Mouse (Mus musculus) heart, postnatal 0 days (tissue): ENCODE measurements around the gene Cdh12. TPM values are rescaled to one million over a fixed set of nuclear protein-coding genes. Genes with fewer than 3 reads are reported as not detected.

Source experiments
- ATAC-seq: fragments of 200-750 bp; cut with Nextera tagmentation; 2 replicates; pipeline ENCODE4 v1.8.0; 2017; ENCODE audit warnings: low read depth, moderate number of reproducible peaks, moderate library complexity; ENCODE audit not compliant: insufficient read depth
- DNase-seq: peaks from one replicate; pipeline ENCODE4 v3.0.0-alpha.2; 2016; ENCODE audit warnings: low spot score
- H3K27ac ChIP-seq: fragments of 300-500 bp; sonication (generic); 2 replicates; pipeline ENCODE4 v1.5.1; 2014; ENCODE audit warnings: low read depth, mild to moderate bottlenecking
- H3K27me3 ChIP-seq: fragments of 300-500 bp; sonication (generic); 2 replicates; pipeline ENCODE4 v1.6.1; 2014; ENCODE audit warnings: low read length, mixed read lengths; ENCODE audit not compliant: control insufficient read depth, insufficient read depth
- H3K36me3 ChIP-seq: fragments of 300-500 bp; sonication (generic); replicated peaks from 2 replicates; pipeline ENCODE4 v1.6.1; 2014; ENCODE audit warnings: low read length, mixed read lengths; ENCODE audit not compliant: control insufficient read depth, insufficient read depth
- H3K4me1 ChIP-seq: fragments of 300-500 bp; sonication (generic); 2 replicates; pipeline ENCODE4 v1.6.1; 2014; ENCODE audit warnings: antibody characterized with exemption; ENCODE audit not compliant: control insufficient read depth, insufficient read depth
- H3K4me2 ChIP-seq: fragments of 300-500 bp; sonication (generic); 2 replicates; pipeline ENCODE4 v1.6.1; 2014; ENCODE audit warnings: low read depth, mild to moderate bottlenecking, low read length, moderate library complexity
- H3K4me3 ChIP-seq: fragments of 300-500 bp; sonication (generic); 2 replicates; pipeline ENCODE4 v1.5.1; 2014; ENCODE audit warnings: low read depth, low read length
- H3K9ac ChIP-seq: fragments of 300-500 bp; sonication (generic); replicated peaks from 2 replicates; pipeline ENCODE4 v1.6.1; 2014; ENCODE audit warnings: low read depth, low read length, mixed read lengths
- H3K9me3 ChIP-seq: fragments of 300-500 bp; sonication (generic); replicated peaks from 2 replicates; pipeline ENCODE4 v1.6.1; 2016; ENCODE audit warnings: low read length; ENCODE audit not compliant: control insufficient read depth
- CTCF ChIP-seq: IDR thresholded peaks from 2 replicates; pipeline ENCODE4 v1.5.1; 2016; ENCODE audit warnings: antibody characterized with exemption, control low read depth, low read depth
- EP300 ChIP-seq: IDR thresholded peaks from 2 replicates; pipeline ENCODE4 v1.6.1; 2016; ENCODE audit warnings: antibody characterized with exemption, low read depth
- WGBS: fragments of 180-500 bp; shearing (Covaris S2); extraction: QIAGEN DNeasy Blood & Tissue Kit; methylation state at CpG from one replicate; pipeline ENCODE4 v1.1.7; 2014; 5-methylcytosine and 5-hydroxymethylcytosine counted together
- polyA plus RNA-seq: library from polyadenylated mRNA; unstranded; fragments of >200 nt; fragmentation: Nextera tagmentation; extraction: Ambion mirVana; gene quantifications from 2 replicates; pipeline ENCODE4 v1.2.1, GENCODE M21; 2015
- total RNA-seq: library from RNA; depleted of rRNA; stranded (reverse); fragments of >200 nt; gene quantifications from 2 replicates; pipeline ENCODE4 v1.2.3, GENCODE M21; 2014; ENCODE audit warnings: low replicate concordance

Cdh12 gene
- total and polyA plus RNA-seq, 2 experiments from 2014 or later: 0.03 TPM; not detected in 1

DNA sequence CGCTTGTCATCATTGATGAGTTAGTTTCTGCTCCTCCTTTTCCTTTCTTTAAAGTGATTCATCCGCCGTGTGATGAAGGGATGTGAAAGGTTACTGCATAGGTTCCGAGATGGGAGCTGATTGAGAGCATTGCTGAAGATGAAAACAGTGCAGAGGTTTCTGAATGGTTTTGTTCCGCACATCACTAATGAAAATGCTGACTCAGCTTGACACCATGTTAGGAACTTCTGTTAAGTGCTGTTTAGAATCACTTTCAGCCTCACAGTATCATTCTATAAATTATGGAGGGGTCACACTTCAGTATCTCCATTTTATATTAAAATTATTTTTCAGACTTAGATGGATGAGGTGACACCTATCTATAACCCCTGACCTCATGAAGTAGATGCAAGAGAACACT lies 247.2 kb downstream of the Cdh12 start:
- no peak overlapping the region for H3K4me3 ChIP-seq
- no peak for TF ChIP-seq CTCF
- TF ChIP-seq EP300: no peak
- H3K27ac ChIP-seq: no peak overlapping the region
- no peaks in the 10 kb centered on the region for H3K27me3 ChIP-seq
- no peaks in the 10 kb centered on the region for H3K4me1 ChIP-seq
- H3K9me3 ChIP-seq: no peaks in the 10 kb centered on the region
- DNase-seq (no peak), ATAC-seq (no peak)
- no peak overlapping the region for H3K9ac ChIP-seq
- WGBS: 82% methylated on average over 5 of the region's 5 CpGs
- H3K36me3 ChIP-seq: no peaks in the 10 kb centered on the region
- H3K4me2 ChIP-seq: no peak overlapping the region

DNA sequence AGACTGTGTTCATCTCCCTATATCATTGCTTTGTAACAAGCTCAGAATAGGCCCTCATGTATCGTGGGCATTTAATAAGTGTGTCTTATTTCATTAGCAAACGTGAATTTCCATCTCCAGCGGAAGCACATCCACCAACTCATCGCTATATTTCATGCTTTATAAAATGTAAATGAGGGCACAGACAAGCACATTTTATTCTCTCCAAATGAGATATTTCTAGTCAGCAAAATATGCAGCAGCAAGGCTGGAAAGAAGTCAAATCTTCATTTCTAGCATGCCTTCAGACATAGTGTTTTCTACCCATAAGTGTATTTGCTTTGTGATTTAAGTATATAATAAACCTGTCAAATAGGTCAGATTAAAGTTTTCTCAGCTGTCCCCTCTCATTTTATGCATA lies 262.8 kb downstream of the Cdh12 start:
- H3K9ac ChIP-seq: no peak overlapping the region
- no peaks in the 10 kb centered on the region for H3K36me3 ChIP-seq
- 78% methylated on average over 4 of the region's 4 CpGs for WGBS
- no peak overlapping the region for H3K4me3 ChIP-seq
- H3K27ac ChIP-seq: no peak overlapping the region
- H3K27me3 ChIP-seq: no peaks in the 10 kb centered on the region
- no peaks in the 10 kb centered on the region for H3K9me3 ChIP-seq
- ATAC-seq (no peak), DNase-seq (no peak)
- TF ChIP-seq EP300: no peak
- TF ChIP-seq CTCF: no peak
- no peaks in the 10 kb centered on the region for H3K4me1 ChIP-seq
- H3K4me2 ChIP-seq: no peak overlapping the region

DNA sequence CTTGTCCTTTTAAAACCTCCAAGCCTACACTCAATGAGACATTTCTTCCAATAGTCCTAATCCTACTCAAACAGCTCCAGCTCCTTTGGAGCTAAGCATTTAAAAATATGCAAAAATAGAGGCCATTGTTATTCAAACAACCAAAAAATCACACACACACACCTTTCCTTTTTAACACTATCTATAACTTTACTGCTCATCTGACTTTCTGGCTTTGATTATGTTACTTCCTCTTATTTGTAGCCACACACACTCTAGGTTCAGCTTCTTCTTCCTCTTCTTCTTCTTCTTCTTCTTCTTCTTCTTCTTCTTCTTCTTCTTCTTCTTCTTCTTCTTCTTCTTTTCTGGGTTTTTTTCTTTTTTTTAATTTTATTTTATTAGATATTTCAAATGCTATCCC lies 323.2 kb downstream of the Cdh12 start:
- no peak overlapping the region for H3K4me3 ChIP-seq
- H3K36me3 ChIP-seq: no peaks in the 10 kb centered on the region
- no peak overlapping the region for H3K9ac ChIP-seq
- ATAC-seq: no peak
- no peaks in the 10 kb centered on the region for H3K4me1 ChIP-seq
- TF ChIP-seq EP300 (no peak), CTCF (no peak)
- no peaks in the 10 kb centered on the region for H3K9me3 ChIP-seq
- H3K27ac ChIP-seq: no peak overlapping the region
- no peak for DNase-seq
- no peaks in the 10 kb centered on the region for H3K27me3 ChIP-seq
- no peak overlapping the region for H3K4me2 ChIP-seq

DNA sequence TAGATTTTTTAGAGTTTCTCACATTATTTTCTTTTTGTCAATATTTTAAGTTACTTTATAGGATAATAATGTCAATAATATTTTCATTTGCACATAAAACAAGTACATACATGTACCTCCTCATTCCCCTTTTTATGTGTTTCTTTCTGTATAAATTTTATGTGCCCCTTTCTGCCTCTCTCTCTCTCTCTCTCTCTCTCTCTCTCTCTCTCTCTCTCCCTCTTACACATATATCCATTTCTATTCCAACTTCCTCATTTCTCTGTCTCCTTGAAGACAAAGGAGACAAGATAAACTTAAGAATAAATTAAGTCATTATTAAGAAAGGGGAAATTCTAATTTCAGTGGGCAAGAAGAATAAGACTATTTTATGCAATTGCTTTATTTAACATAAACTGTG lies 324.4 kb downstream of the Cdh12 start:
- Histone ChIP-seq H3K36me3 (no peaks in the 10 kb centered on the region), H3K27me3 (no peaks in the 10 kb centered on the region), H3K9me3 (no peaks in the 10 kb centered on the region), H3K9ac (no peak overlapping the region), H3K4me3 (no peak overlapping the region), H3K27ac (no peak overlapping the region), H3K4me2 (no peak overlapping the region), H3K4me1 (no peaks in the 10 kb centered on the region)
- DNase-seq: no peak
- TF ChIP-seq EP300 (no peak), CTCF (no peak)
- ATAC-seq: no peak

DNA sequence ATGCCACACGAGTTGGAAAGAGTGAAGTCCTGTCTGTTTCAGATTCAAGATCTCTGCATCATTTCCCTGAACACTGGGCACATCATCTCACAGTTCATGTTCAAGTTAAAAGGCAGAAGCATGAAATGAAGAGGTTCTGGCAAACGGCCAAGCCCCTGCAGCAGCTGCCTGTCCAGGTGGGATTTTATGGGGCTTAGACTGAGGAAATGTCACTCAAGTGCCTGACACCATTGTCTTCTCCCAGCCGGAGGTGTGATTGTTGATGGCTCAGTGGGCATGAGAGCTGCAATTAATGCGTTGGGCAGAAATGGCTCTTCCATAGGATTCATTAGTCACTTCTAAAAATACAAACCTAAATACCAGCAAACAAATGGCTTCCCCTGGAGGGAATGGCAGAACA lies 347.9 kb downstream of the Cdh12 start:
- Histone ChIP-seq H3K9ac (no peak overlapping the region), H3K4me1 (no peaks in the 10 kb centered on the region), H3K4me3 (no peak overlapping the region), H3K27ac (no peak overlapping the region), H3K9me3 (no peaks in the 10 kb centered on the region), H3K4me2 (no peak overlapping the region), H3K36me3 (no peaks in the 10 kb centered on the region), H3K27me3 (no peaks in the 10 kb centered on the region)
- no peak for DNase-seq
- ATAC-seq: no peak
- TF ChIP-seq EP300 (no peak), CTCF (no peak)
- 28% methylated on average over 4 of the region's 4 CpGs for WGBS

DNA sequence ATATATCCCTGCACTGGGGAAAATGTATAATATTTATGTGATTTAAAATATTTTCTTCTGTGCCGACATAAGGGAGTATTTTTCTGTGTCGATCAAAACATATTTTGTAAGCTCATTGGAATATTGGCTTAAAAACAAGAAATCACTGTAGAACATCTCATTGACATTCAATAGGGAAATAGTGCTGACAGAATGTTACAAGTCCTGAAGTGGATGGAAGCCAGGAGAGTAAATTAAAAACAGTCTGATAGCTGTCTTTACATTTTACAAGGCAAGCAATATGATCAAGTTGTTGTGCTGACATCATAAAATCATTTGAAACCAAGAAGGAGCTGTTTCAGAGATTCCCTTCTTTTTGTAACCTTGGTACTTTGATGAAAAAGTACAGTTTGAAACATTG lies 349.5 kb downstream of the Cdh12 start:
- no peak for ATAC-seq
- no peak for DNase-seq
- Histone ChIP-seq H3K9ac (no peak overlapping the region), H3K27ac (no peak overlapping the region), H3K36me3 (no peaks in the 10 kb centered on the region), H3K4me3 (no peak overlapping the region), H3K27me3 (no peaks in the 10 kb centered on the region), H3K9me3 (no peaks in the 10 kb centered on the region), H3K4me2 (no peak overlapping the region), H3K4me1 (no peaks in the 10 kb centered on the region)
- no peak for TF ChIP-seq CTCF
- TF ChIP-seq EP300: no peak
- 78% methylated on average over 2 of the region's 2 CpGs for WGBS
